Mouse (Mus musculus) midbrain, embryonic 12.5 days (tissue): ENCODE measurements around the gene Gm5795. TPM values are rescaled to one million over a fixed set of nuclear protein-coding genes. Genes with fewer than 3 reads are reported as not detected.
"Not testable (repeated sequence)": the region's sequence is repeated elsewhere in the genome, so short reads cannot be mapped to it uniquely, and the experiment has no call there.

Experiments
- ATAC-seq: fragments of 200-750 bp; cut with Nextera tagmentation; 2 replicates; pipeline ENCODE4 v1.8.0; 2017; ENCODE audit warnings: low read depth, moderate TSS enrichment, moderate library complexity; ENCODE audit not compliant: low FRiP score
- H3K27ac ChIP-seq: fragments of 300-500 bp; sonication (generic); replicated peaks from 2 replicates; pipeline ENCODE4 v1.5.1; 2016; ENCODE audit warnings: mild to moderate bottlenecking
- H3K27me3 ChIP-seq: fragments of 300-500 bp; sonication (generic); 2 replicates; pipeline ENCODE4 v1.6.1; 2016; ENCODE audit warnings: mild to moderate bottlenecking
- H3K36me3 ChIP-seq: fragments of 300-500 bp; sonication (generic); 2 replicates; pipeline ENCODE4 v1.6.1; 2016
- H3K4me1 ChIP-seq: fragments of 300-500 bp; sonication (generic); 2 replicates; pipeline ENCODE4 v1.6.1; 2016
- H3K4me2 ChIP-seq: fragments of 300-500 bp; sonication (generic); replicated peaks from 2 replicates; pipeline ENCODE4 v1.6.1; 2016; ENCODE audit warnings: mild to moderate bottlenecking, moderate library complexity
- H3K4me3 ChIP-seq: fragments of 300-500 bp; sonication (generic); 2 replicates; pipeline ENCODE4 v1.5.1; 2016; ENCODE audit warnings: mild to moderate bottlenecking
- H3K9ac ChIP-seq: fragments of 300-500 bp; sonication (generic); replicated peaks from 2 replicates; pipeline ENCODE4 v1.6.1; 2016; ENCODE audit warnings: mild to moderate bottlenecking, moderate library complexity
- H3K9me3 ChIP-seq: fragments of 300-500 bp; sonication (generic); 2 replicates; pipeline ENCODE4 v1.6.1; 2016; ENCODE audit warnings: mild to moderate bottlenecking
- WGBS: fragments of 180-500 bp; shearing (Covaris S2); methylation state at CpG from one replicate; pipeline ENCODE4 v1.1.7; 2016; 5-methylcytosine and 5-hydroxymethylcytosine counted together
- polyA plus RNA-seq: library from polyadenylated mRNA; unstranded; fragments of >200 nt; fragmentation: Nextera tagmentation; extraction: Ambion mirVana; gene quantifications from 2 replicates; pipeline ENCODE4 v1.2.1, GENCODE M21; 2016

Gm5795 gene
- 0.31 TPM in 1 of 2 replicates, not detected in the other for polyA plus RNA-seq

DNA sequence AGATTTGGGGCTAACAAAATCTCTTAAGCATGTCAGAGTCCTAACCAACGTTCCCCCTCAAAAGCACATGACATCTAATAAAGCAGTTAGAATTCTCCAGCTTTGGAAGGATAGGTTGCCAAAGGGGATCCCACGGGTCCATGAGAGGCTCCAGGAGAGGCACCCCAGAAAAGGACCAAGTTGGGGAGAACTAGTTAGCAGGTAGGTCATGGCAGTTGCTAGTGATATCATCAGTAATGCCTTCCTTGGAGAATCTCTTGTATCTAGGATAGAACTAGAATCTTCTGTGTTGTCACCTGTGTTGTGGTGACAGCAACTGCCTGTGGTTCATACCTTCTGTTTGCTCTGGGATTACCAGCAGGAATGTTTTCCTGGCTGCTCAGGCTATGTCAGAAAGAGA is at the start of gene Gm5795:
TSS of gene Gm5795 (plus strand) at position 301 of the 400 bp plus-strand sequence.
- not testable (repeated sequence) for H3K27me3 ChIP-seq, ATAC-seq, H3K4me2 ChIP-seq, H3K9me3 ChIP-seq, H3K4me3 ChIP-seq, H3K27ac ChIP-seq, H3K36me3 ChIP-seq, H3K9ac ChIP-seq, H3K4me1 ChIP-seq
- WGBS = no CpG with 5 or more reads among the region's 2 CpGs

- Histone ChIP-seq H3K9ac (peak within 1 kb of the TSS; percentile 58; the same call in 1 of the 2 replicates), H3K4me3 (peak within 1 kb of the TSS; percentile 50), H3K4me2 (peak within 1 kb of the TSS; percentile 77)
- not testable (repeated sequence) for H3K27ac ChIP-seq, H3K4me1 ChIP-seq, H3K36me3 ChIP-seq, H3K9me3 ChIP-seq, H3K27me3 ChIP-seq
- 0 out of 2 replicates have a peak, but pooled peaks have one; percentile 58 for ATAC-seq
- under 1% methylated on average over 25 of the region's 62 CpGs for WGBS
Observed at GRCm38 (mm10) chr14:3208272-3209152, 20.5 kb downstream of the Gm5795 start, which contains the start of gene D830030K20Rik. TSS of gene D830030K20Rik (plus strand) at chr14:3208488.

DNA sequence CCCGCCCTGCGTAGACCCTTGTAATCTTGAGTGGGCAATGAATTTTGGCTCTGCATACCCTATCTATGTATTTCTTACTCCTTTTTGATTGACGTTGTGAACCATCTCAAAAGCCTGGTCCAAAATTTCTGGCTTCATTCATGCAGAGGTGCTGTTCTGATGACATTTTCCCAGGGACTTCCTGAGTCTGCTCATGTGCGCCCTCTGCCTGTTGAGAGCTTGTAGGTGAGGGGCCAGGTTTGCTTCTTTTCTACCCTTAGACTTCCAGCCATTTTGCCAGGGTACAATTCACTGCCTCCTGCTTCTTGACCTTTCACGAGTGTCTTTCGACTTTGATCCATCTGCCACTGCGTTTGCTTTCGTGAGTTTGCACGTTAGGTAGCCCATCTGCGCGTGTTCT is 21.3 kb downstream of the Gm5795 start:
- not testable (repeated sequence) for H3K4me1 ChIP-seq, ATAC-seq, H3K9ac ChIP-seq, H3K9me3 ChIP-seq, H3K4me2 ChIP-seq, H3K27ac ChIP-seq, H3K4me3 ChIP-seq, H3K27me3 ChIP-seq, H3K36me3 ChIP-seq
- WGBS = 13% methylated on average over 9 of the region's 11 CpGs

Other genes with a start within 250 kb of the Gm5795 start
- not detected in 2 replicates for gene Gm2888, start 158.3 kb upstream of the Gm5795 start, polyA plus RNA-seq
- 6.1 and 7.1 TPM in 2 replicates for gene Gm2897, start 139.0 kb upstream of the Gm5795 start, polyA plus RNA-seq
- gene Gm10340, start 54.3 kb upstream of the Gm5795 start, polyA plus RNA-seq = not detected in 2 replicates
- gene D830030K20Rik, start 20.2 kb downstream of the Gm5795 start, polyA plus RNA-seq = 11.5 and 11.8 TPM in 2 replicates
- gene Gm2956, start 144.4 kb downstream of the Gm5795 start, polyA plus RNA-seq = not detected in 2 replicates
- gene Gm10413, start 206.8 kb downstream of the Gm5795 start, polyA plus RNA-seq = not detected in 2 replicates
- gene Gm10409, start 224.4 kb downstream of the Gm5795 start, polyA plus RNA-seq = 2.9 and 3.4 TPM in 2 replicates
- gene Gm3005, start 239.8 kb downstream of the Gm5795 start, polyA plus RNA-seq = 1.7 and 2.8 TPM in 2 replicates